Mouse (Mus musculus) testis, adult 2 months (tissue): ENCODE data around the gene Clec16a.

ENCODE experiments used
- CTCF ChIP-seq: fragments of 200-500 bp; IDR thresholded peaks from 2 replicates; pipeline ENCODE4 v1.5.1; 2012; ENCODE audit warnings: low read depth, mild to moderate bottlenecking, inconsistent platforms, low read length, moderate library complexity; ENCODE audit not compliant: control insufficient read depth, insufficient read depth, insufficient replicate concordance
- POLR2A ChIP-seq: fragments of 200-500 bp; IDR thresholded peaks from 2 replicates; pipeline ENCODE4 v1.6.1; 2012; ENCODE audit warnings: low read depth, mild to moderate bottlenecking, inconsistent platforms, low read length, moderate library complexity; ENCODE audit not compliant: control insufficient read depth

GRCm38 (mm10) chr16:10540763-10541597 lies 4.2 kb upstream of the Clec16a start:
- TF ChIP-seq CTCF (no peak), POLR2A (no peak)
